Mouse (Mus musculus): ENCODE data around the gene Gfod1.

DNA sequence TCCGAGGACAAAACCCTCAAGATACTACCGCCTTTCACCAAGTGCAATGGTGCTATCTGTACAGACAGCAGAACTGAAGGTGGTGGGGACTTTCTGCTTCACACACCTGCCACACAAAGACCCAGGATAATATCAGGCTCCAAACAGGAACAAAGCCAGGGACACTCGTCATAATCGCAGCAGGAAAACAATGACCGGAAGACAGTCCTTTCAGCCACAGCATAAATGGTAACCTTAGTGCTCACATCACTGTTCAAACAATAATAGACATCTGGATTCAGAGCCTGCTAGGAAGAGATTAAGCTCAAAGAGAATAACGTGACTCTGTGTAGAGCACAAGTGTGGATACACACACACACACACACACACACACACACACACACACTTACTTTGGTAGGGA, 67.3 kb downstream of the Gfod1 start:
- no peak for TF ChIP-seq ZNF384 (IDR thresholded peaks at IDR 0.05; ENCODE audit: low read depth, low read length)
- no peak for TF ChIP-seq CHD2 (IDR thresholded peaks at IDR 0.05; ENCODE audit: low read depth, low read length)

Data from ES-E14 (cell line).